Mouse (Mus musculus) hindbrain, postnatal 0 days (tissue): ENCODE measurements around the gene Wdr83. TPM values are rescaled to one million over a fixed set of nuclear protein-coding genes. Genes with fewer than 3 reads are reported as not detected.
"Not testable (repeated sequence)": the region's sequence is repeated elsewhere in the genome, so short reads cannot be mapped to it uniquely, and the experiment has no call there.

Experiments
- ATAC-seq: fragments of 200-750 bp; cut with Nextera tagmentation; 2 replicates; pipeline ENCODE4 v1.8.0; 2017; ENCODE audit warnings: mild to moderate bottlenecking, moderate TSS enrichment, moderate library complexity
- DNase-seq: peaks from one replicate; pipeline ENCODE4 v3.0.0-alpha.2; 2015; ENCODE audit warnings: low spot score
- H3K27ac ChIP-seq: fragments of 300-500 bp; sonication (generic); 2 replicates; pipeline ENCODE4 v1.5.1; 2014; ENCODE audit warnings: mild to moderate bottlenecking
- H3K27me3 ChIP-seq: fragments of 300-500 bp; sonication (generic); 2 replicates; pipeline ENCODE4 v1.6.1; 2014; ENCODE audit warnings: low read length, mixed read lengths; ENCODE audit not compliant: insufficient read depth
- H3K36me3 ChIP-seq: fragments of 300-500 bp; sonication (generic); 2 replicates; pipeline ENCODE4 v1.6.1; 2014; ENCODE audit warnings: low read length, mixed read lengths; ENCODE audit not compliant: insufficient read depth
- H3K4me1 ChIP-seq: fragments of 300-500 bp; sonication (generic); 2 replicates; pipeline ENCODE4 v1.6.1; 2014; ENCODE audit warnings: antibody characterized with exemption, low read length, mixed read lengths; ENCODE audit not compliant: insufficient read depth
- H3K4me2 ChIP-seq: fragments of 300-500 bp; sonication (generic); 2 replicates; pipeline ENCODE4 v1.6.1; 2014; ENCODE audit warnings: low read depth, mild to moderate bottlenecking, low read length, moderate library complexity, mixed read lengths
- H3K4me3 ChIP-seq: fragments of 300-500 bp; sonication (generic); 2 replicates; pipeline ENCODE4 v1.5.1; 2014; ENCODE audit warnings: low read length
- H3K9ac ChIP-seq: fragments of 300-500 bp; sonication (generic); replicated peaks from 2 replicates; pipeline ENCODE4 v1.6.1; 2014; ENCODE audit warnings: mild to moderate bottlenecking, low read length, moderate library complexity, mixed read lengths
- H3K9me3 ChIP-seq: fragments of 300-500 bp; sonication (generic); 2 replicates; pipeline ENCODE4 v1.6.1; 2016; ENCODE audit warnings: low read length, mixed read lengths
- CTCF ChIP-seq: IDR thresholded peaks from 2 replicates; pipeline ENCODE4 v1.5.1; 2016; ENCODE audit warnings: antibody characterized with exemption, control low read depth, low read depth
- WGBS: fragments of 180-500 bp; shearing (Covaris S2); extraction: QIAGEN DNeasy Blood & Tissue Kit; methylation state at CpG from one replicate; pipeline ENCODE4 v1.1.7; 2014; 5-methylcytosine and 5-hydroxymethylcytosine counted together
- polyA plus RNA-seq: library from polyadenylated mRNA; unstranded; fragments of >200 nt; fragmentation: Nextera tagmentation; extraction: Ambion mirVana; gene quantifications from 2 replicates; pipeline ENCODE4 v1.2.1, GENCODE M21; 2015
- total RNA-seq: library from RNA; depleted of rRNA; stranded (reverse); fragments of >200 nt; gene quantifications from 2 replicates; pipeline ENCODE4 v1.2.3, GENCODE M21; 2014

Gene Wdr83
- total and polyA plus RNA-seq, 2 experiments from 2014 or later, result 21.4 to 38.6 TPM

DNA sequence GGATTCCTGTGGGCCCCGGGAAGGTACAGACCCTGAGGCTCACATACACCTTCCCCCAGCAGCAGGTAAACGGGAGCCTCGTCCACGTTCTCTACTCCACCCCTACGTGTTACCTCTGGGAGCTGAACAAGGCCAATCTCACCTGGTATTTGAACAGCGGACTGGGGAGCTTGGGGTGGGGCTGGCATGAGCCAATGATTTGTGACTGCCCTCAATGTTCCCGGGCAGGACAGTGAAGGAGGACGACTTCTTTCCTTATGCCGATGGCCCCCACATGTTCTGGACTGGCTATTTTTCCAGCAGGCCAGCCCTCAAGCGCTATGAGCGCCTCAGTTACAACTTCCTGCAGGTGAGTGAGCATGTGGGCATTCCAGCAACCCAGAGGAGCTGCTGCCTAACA is 9.8 kb upstream of the Wdr83 start:
- Histone ChIP-seq H3K4me2 (no peak overlapping the region), H3K4me3 (no peak overlapping the region), H3K27me3 (no peaks in the 10 kb centered on the region), H3K36me3 (peaks cover 15% of the 10 kb centered on the region), H3K27ac (no peak overlapping the region), H3K9me3 (no peaks in the 10 kb centered on the region), H3K9ac (no peak overlapping the region), H3K4me1 (no peaks in the 10 kb centered on the region)
- DNase-seq (no peak), ATAC-seq (no peak)
- WGBS, result 92% methylated on average over 11 of the region's 11 CpGs
- TF ChIP-seq CTCF, result no peak

DNA sequence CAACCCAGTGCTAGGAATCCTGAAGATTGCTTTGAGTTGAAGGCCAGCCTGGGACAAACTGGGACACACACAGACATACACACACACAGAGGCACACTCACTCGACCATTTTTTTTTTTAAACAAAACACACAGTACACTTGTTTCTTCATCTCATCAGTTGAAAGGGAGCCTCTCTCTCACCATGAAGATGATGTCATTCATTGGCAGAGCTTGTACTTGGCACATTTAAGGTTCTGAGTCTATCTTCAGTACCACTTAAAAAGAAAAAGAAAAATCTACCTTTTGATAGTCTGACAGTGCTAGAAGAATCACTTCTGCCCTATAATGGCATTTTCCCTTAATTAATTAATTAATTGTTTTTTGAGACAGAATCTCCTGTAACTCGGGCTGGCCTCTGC is 7.7 kb upstream of the Wdr83 start:
- ATAC-seq, result no peak
- 63% methylated on average over 2 of the region's 2 CpGs for WGBS
- H3K36me3 ChIP-seq, result 0 out of 2 replicates have a peak, but pooled peaks cover 6% of the 10 kb centered on the region
- H3K9ac ChIP-seq, result no peak overlapping the region
- no peak for DNase-seq
- no peak overlapping the region for H3K27ac ChIP-seq
- H3K27me3 ChIP-seq, result no peaks in the 10 kb centered on the region
- H3K4me2 ChIP-seq, result no peak overlapping the region
- no peak overlapping the region for H3K4me3 ChIP-seq
- 0 out of 2 replicates have a peak, but pooled peaks cover 4% of the 10 kb centered on the region for H3K4me1 ChIP-seq
- no peak for TF ChIP-seq CTCF
- H3K9me3 ChIP-seq, result no peaks in the 10 kb centered on the region

DNA sequence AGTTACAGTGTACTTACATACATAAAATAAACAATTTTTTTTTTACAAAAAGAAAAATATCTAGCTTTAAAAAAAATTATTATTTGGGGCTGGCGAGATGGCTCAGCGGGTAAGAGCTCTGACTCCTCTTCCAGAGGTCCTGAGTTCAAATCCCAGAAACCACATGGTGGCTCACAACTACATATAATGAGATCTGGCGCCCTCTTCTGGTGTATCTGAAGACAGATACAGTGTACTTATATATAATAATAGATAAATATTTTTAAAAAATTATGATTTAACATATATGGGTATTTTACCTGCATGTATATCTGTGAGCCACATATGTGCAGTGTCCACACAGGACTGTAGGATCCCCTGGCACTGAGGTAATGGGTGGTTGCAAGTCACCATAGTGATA is 5.1 kb upstream of the Wdr83 start:
- ATAC-seq, result no peak
- DNase-seq, result no peak
- H3K36me3 ChIP-seq, result 0 out of 2 replicates have a peak, but pooled peaks cover 6% of the 10 kb centered on the region
- H3K4me1 ChIP-seq, result peaks cover 9% of the 10 kb centered on the region
- H3K4me3 ChIP-seq, result no peak overlapping the region
- no peaks in the 10 kb centered on the region for H3K9me3 ChIP-seq
- no peak for TF ChIP-seq CTCF
- H3K27ac ChIP-seq, result no peak overlapping the region
- WGBS, result 78% methylated on average over 3 of the region's 3 CpGs
- H3K4me2 ChIP-seq, result no peak overlapping the region
- H3K27me3 ChIP-seq, result no peaks in the 10 kb centered on the region
- no peak overlapping the region for H3K9ac ChIP-seq

DNA sequence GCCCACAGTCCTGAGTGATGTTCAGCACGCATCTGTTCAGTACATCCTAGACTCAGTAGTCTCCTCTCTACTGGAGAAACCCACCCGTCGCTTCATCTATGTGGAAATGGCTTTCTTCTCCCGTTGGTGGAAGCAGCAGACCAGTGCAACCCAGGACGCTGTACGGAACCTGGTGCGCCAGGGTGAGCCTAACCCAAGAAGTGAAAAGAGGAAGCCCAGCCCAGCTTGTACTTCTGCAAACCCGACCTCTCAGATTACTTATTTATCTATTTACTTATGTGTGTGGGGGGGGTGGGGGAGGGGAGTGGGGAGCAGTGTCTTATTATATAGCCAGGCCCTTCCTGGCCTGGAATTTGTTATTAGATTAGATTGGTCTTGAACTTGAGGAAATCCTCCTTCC is 3.5 kb upstream of the Wdr83 start:
- no peak for TF ChIP-seq CTCF
- 92% methylated on average over 8 of the region's 8 CpGs for WGBS
- peaks cover 12% of the 10 kb centered on the region for H3K4me1 ChIP-seq
- no peak overlapping the region for H3K9ac ChIP-seq
- DNase-seq, result no peak
- ATAC-seq, result no peak
- 0 out of 2 replicates have a peak, but pooled peaks cover 6% of the 10 kb centered on the region for H3K36me3 ChIP-seq
- H3K27ac ChIP-seq, result no peak overlapping the region
- no peak overlapping the region for H3K4me3 ChIP-seq
- H3K27me3 ChIP-seq, result no peaks in the 10 kb centered on the region
- no peaks in the 10 kb centered on the region for H3K9me3 ChIP-seq
- H3K4me2 ChIP-seq, result 0 out of 2 replicates have a peak overlapping the region, but pooled peaks have one; percentile 93

DNA sequence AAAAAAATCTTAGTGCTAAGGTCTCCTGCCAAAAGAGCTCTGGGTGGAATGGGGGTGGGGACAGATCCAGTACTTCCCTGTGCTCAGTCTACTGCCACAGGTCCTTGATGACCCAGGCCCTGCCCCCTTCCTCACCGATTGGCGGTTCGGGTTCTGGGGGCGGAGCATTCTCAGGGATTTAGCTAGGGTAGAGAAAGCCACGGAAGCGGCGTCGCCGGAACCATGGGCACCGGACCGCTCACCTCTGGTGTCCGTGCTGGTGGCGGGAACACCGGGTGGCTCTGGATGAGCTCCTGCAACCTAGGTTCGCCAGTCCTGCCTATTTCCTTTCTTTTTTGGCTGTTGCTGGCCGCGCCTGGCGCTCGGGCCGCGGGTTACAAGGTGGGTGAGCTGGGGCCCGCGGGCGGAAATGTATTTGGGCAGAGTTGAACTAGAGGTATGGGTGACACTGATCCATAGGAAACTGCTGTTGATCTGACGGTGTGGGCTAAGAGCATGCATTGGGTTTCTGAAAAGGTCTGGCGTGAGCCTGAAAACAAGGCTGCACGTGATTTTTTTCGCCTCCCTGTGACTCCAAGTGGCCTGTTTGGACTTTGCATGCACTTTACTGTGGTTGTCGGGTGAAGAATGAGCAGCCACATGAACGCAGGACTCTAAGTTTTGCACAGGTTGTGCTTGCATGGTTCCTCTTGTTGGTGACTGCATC is 2.2 kb upstream of the Wdr83 start, which contains the start of gene Man2b1:
Gene Man2b1, plus strand, starts transcription at position 163 of the 706 bp plus-strand sequence.
- H3K9me3 ChIP-seq, result no peaks in the 10 kb centered on the region
- H3K36me3 ChIP-seq, result 0 out of 2 replicates have a peak, but pooled peaks cover 6% of the 10 kb centered on the region
- H3K9ac ChIP-seq, result peak within 1 kb of the TSS; percentile 61
- H3K4me2 ChIP-seq, result peak within 1 kb of the TSS; percentile 93
- H3K27ac ChIP-seq, result peak within 1 kb of the TSS; percentile 56; the same call in 1 of the 2 replicates
- 0% methylated on average over 30 of the region's 30 CpGs for WGBS
- peaks cover 15% of the 10 kb centered on the region for H3K4me1 ChIP-seq
- no peaks in the 10 kb centered on the region for H3K27me3 ChIP-seq
- peak; percentile 89 for DNase-seq
- peak; percentile 88 for ATAC-seq
- TF ChIP-seq CTCF, result peak; percentile 66
- H3K4me3 ChIP-seq, result peak within 1 kb of the TSS; percentile 64

DNA sequence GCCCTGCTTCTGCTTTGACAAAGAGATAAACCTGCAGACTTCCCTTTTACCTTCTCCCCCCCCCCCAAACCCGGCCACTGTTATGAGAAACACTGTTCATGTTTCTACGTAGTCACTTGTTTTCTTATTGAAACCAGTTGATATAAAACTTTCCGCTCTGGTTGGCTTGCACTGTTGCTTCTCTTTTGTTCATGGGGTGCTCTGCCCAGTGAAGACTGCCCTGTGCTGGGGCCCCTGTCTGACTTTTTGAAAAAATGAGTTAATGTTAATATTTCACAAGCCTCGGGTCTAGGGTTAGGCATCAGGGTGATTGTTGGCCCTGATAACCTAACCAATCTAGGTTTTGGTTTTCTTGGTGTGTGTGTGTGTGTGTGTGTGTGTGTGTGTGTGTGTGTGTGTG is 1.1 kb upstream of the Wdr83 start:
- H3K27me3 ChIP-seq, ATAC-seq, H3K4me2 ChIP-seq, H3K27ac ChIP-seq, DNase-seq, H3K9ac ChIP-seq, H3K9me3 ChIP-seq, H3K4me3 ChIP-seq, H3K36me3 ChIP-seq: not testable (repeated sequence)
- WGBS, result 92% methylated on average over 4 of the region's 4 CpGs
- H3K4me1 ChIP-seq, result peaks cover 15% of the 10 kb centered on the region
